Mouse (Mus musculus) urinary bladder, adult 18-20 months (tissue): Measurements from ENCODE around the gene Gm21637.
"Not testable (repeated sequence)": the region's sequence is repeated elsewhere in the genome, so short reads cannot be mapped to it uniquely, and the experiment has no call there.

Experiments
- DNase-seq, 2 experiments: peaks; one replicate each; pipeline ENCODE4 v3.0.0; 2022; ENCODE audit warnings: low spot score in 2 of 2, mixed read lengths in 2 of 2

Gene Gm21637

GRCm38 (mm10) chrX:31961744-31962143 lies at the start of gene Gm21637:
TSS of gene Gm21637 (plus strand) at chrX:31962044.
- not testable (repeated sequence) for DNase-seq
